Mouse (Mus musculus) hindbrain, postnatal 0 days (tissue): ENCODE data around the gene Pim3. TPM values are rescaled to one million over a fixed set of nuclear protein-coding genes. Genes with fewer than 3 reads are reported as not detected.

Experiments
- ATAC-seq: fragments of 200-750 bp; cut with Nextera tagmentation; 2 replicates; pipeline ENCODE4 v1.8.0; 2017; ENCODE audit warnings: mild to moderate bottlenecking, moderate TSS enrichment, moderate library complexity
- DNase-seq: peaks from one replicate; pipeline ENCODE4 v3.0.0-alpha.2; 2015; ENCODE audit warnings: low spot score
- H3K27ac ChIP-seq: fragments of 300-500 bp; sonication (generic); 2 replicates; pipeline ENCODE4 v1.5.1; 2014; ENCODE audit warnings: mild to moderate bottlenecking
- H3K27me3 ChIP-seq: fragments of 300-500 bp; sonication (generic); 2 replicates; pipeline ENCODE4 v1.6.1; 2014; ENCODE audit warnings: low read length, mixed read lengths; ENCODE audit not compliant: insufficient read depth
- H3K36me3 ChIP-seq: fragments of 300-500 bp; sonication (generic); 2 replicates; pipeline ENCODE4 v1.6.1; 2014; ENCODE audit warnings: low read length, mixed read lengths; ENCODE audit not compliant: insufficient read depth
- H3K4me1 ChIP-seq: fragments of 300-500 bp; sonication (generic); 2 replicates; pipeline ENCODE4 v1.6.1; 2014; ENCODE audit warnings: antibody characterized with exemption, low read length, mixed read lengths; ENCODE audit not compliant: insufficient read depth
- H3K4me2 ChIP-seq: fragments of 300-500 bp; sonication (generic); 2 replicates; pipeline ENCODE4 v1.6.1; 2014; ENCODE audit warnings: low read depth, mild to moderate bottlenecking, low read length, moderate library complexity, mixed read lengths
- H3K4me3 ChIP-seq: fragments of 300-500 bp; sonication (generic); 2 replicates; pipeline ENCODE4 v1.5.1; 2014; ENCODE audit warnings: low read length
- H3K9ac ChIP-seq: fragments of 300-500 bp; sonication (generic); replicated peaks from 2 replicates; pipeline ENCODE4 v1.6.1; 2014; ENCODE audit warnings: mild to moderate bottlenecking, low read length, moderate library complexity, mixed read lengths
- H3K9me3 ChIP-seq: fragments of 300-500 bp; sonication (generic); 2 replicates; pipeline ENCODE4 v1.6.1; 2016; ENCODE audit warnings: low read length, mixed read lengths
- CTCF ChIP-seq: IDR thresholded peaks from 2 replicates; pipeline ENCODE4 v1.5.1; 2016; ENCODE audit warnings: antibody characterized with exemption, control low read depth, low read depth
- WGBS: fragments of 180-500 bp; shearing (Covaris S2); extraction: QIAGEN DNeasy Blood & Tissue Kit; methylation state at CpG from one replicate; pipeline ENCODE4 v1.1.7; 2014; 5-methylcytosine and 5-hydroxymethylcytosine counted together
- polyA plus RNA-seq: library from polyadenylated mRNA; unstranded; fragments of >200 nt; fragmentation: Nextera tagmentation; extraction: Ambion mirVana; gene quantifications from 2 replicates; pipeline ENCODE4 v1.2.1, GENCODE M21; 2015
- total RNA-seq: library from RNA; depleted of rRNA; stranded (reverse); fragments of >200 nt; gene quantifications from 2 replicates; pipeline ENCODE4 v1.2.3, GENCODE M21; 2014

The Pim3 gene
- total and polyA plus RNA-seq, 2 experiments from 2014 or later = 69.8 to 104 TPM

DNA sequence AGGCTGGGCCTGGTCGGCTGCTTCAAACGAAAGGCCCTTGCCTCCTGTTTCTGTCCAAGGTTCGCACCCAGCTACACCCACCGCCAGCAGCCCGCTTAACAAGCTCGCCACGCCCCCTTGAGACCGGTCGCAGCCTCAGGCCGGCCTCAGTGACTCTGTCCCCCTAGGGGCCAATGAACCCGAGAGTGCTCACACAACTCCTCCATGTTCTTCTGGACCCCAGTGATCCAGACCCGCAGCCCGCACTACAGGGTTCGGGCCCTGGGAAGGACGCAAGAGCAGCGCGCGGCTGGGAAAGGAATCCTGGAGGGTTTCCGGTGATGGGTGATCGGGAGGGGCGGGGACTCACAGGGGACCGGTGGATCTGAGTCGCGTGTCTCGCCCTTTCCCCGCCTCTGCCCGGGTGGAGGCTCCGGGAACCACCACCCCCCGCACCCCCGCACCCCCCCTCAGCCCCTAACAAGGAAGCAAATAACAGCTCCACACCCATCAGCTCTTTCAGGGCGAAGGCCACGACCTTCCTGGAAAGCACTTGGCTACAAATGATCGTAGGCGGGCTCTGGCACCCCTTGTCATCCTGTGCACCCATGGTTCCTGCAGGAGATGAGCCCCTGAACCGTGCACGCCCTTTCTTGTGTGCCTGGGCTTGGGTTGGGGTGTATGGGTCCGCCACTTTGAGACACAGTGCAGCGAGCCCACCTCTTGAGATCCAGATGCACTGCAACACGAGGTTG is 24.6 kb upstream of the Pim3 start:
- DNase-seq = peak; percentile 64
- 1% methylated on average over 39 of the region's 39 CpGs for WGBS
- Histone ChIP-seq H3K27ac (peak overlapping the region; percentile 37), H3K4me3 (peak overlapping the region; percentile 40), H3K27me3 (no peaks in the 10 kb centered on the region), H3K4me1 (peaks cover 18% of the 10 kb centered on the region; the same call in 1 of the 2 replicates), H3K4me2 (peak overlapping the region; percentile 61), H3K9ac (peak overlapping the region; percentile 50), H3K36me3 (no peaks in the 10 kb centered on the region), H3K9me3 (no peaks in the 10 kb centered on the region)
- ATAC-seq = peak; percentile 61
- TF ChIP-seq CTCF = peak; percentile 39

DNA sequence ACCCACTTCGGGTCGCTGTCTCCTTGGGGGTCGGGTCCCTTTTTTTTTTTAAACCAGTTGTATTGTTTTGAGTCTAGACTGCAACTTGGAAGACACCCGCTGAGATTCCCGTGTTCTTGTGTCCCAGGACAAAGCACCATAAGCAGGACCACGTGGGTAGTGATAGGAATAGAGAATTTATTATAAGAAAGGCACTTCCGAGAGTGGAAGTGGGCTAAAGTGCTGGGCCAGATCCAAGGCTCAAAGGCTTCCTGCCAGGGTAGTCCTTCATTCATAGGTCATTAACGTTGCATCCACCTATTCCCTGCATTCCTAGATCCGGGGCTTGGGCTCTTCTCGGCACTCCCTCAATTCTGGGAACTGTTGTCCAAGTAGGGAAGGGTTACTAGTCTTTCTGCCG is 24.0 kb upstream of the Pim3 start:
- DNase-seq (no peak), ATAC-seq (no peak)
- no peak for TF ChIP-seq CTCF
- peak overlapping the region; percentile 50 for H3K9ac ChIP-seq
- peak overlapping the region; percentile 37; the same call in 1 of the 2 replicates for H3K27ac ChIP-seq
- peak overlapping the region; percentile 61 for H3K4me2 ChIP-seq
- no peaks in the 10 kb centered on the region for H3K27me3 ChIP-seq
- WGBS = 3% methylated on average over 11 of the region's 11 CpGs
- peaks cover 20% of the 10 kb centered on the region; the same call in 1 of the 2 replicates for H3K4me1 ChIP-seq
- H3K9me3 ChIP-seq = no peaks in the 10 kb centered on the region
- peak overlapping the region; percentile 40 for H3K4me3 ChIP-seq
- H3K36me3 ChIP-seq = no peaks in the 10 kb centered on the region

DNA sequence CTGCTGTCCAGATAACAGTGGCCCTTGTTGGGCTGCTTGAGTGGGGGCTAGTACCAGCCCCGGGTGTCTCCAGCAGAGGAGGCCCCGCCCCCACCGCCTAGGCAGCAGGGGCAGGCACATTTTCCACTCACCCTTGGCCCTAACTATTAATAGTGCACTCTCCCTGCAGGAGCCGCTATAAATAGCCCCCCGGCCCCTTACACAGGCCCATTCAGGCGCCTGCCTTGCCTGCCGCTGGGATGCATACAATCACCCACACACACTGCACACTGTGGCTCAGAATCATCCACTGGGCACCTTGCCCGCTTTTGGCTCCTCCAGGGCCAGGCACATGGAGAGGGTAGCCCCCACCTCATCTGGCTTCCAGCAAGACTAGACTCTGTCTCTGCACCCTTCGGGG is 22.7 kb upstream of the Pim3 start:
- H3K27ac ChIP-seq = peak overlapping the region; percentile 61; the same call in 1 of the 2 replicates

GRCm38 (mm10) chr15:88840126-88840525 is 21.9 kb upstream of the Pim3 start:
- peaks cover 22% of the 10 kb centered on the region; the same call in 1 of the 2 replicates for H3K4me1 ChIP-seq
- WGBS = 53% methylated on average over 10 of the region's 10 CpGs
- H3K4me3 ChIP-seq = no peak overlapping the region
- peak overlapping the region; percentile 61 for H3K27ac ChIP-seq
- no peaks in the 10 kb centered on the region for H3K27me3 ChIP-seq
- no peaks in the 10 kb centered on the region for H3K9me3 ChIP-seq
- ATAC-seq (no peak), DNase-seq (no peak)
- no peak for TF ChIP-seq CTCF
- no peaks in the 10 kb centered on the region for H3K36me3 ChIP-seq
- H3K4me2 ChIP-seq = no peak overlapping the region
- no peak overlapping the region for H3K9ac ChIP-seq

More for the DNA sequence above, 22.7 kb upstream of the Pim3 start:
- Histone ChIP-seq H3K4me3 (no peak overlapping the region), H3K9me3 (no peaks in the 10 kb centered on the region), H3K9ac (no peak overlapping the region), H3K36me3 (no peaks in the 10 kb centered on the region), H3K4me2 (no peak overlapping the region), H3K4me1 (peaks cover 20% of the 10 kb centered on the region; the same call in 1 of the 2 replicates), H3K27me3 (no peaks in the 10 kb centered on the region)
- WGBS = 20% methylated on average over 9 of the region's 9 CpGs
- ATAC-seq = peak; percentile 73
- DNase-seq = peak; percentile 79
- no peak for TF ChIP-seq CTCF

- Histone ChIP-seq H3K9me3 (no peaks in the 10 kb centered on the region), H3K27me3 (no peaks in the 10 kb centered on the region), H3K4me2 (no peak overlapping the region), H3K4me1 (peaks cover 22% of the 10 kb centered on the region; the same call in 1 of the 2 replicates), H3K4me3 (no peak overlapping the region), H3K27ac (peak overlapping the region; percentile 26; the same call in 1 of the 2 replicates), H3K9ac (no peak overlapping the region), H3K36me3 (no peaks in the 10 kb centered on the region)
- no peak for TF ChIP-seq CTCF
- ATAC-seq (no peak), DNase-seq (no peak)
- 72% methylated on average over 2 of the region's 2 CpGs for WGBS
Observed at GRCm38 (mm10) chr15:88841160-88841559, 20.8 kb upstream of the Pim3 start.

GRCm38 (mm10) chr15:88841580-88842299 is 20.2 kb upstream of the Pim3 start:
- TF ChIP-seq CTCF = no peak
- DNase-seq = peak; percentile 68

More at GRCm38 (mm10) chr15:88841580-88842299, 20.2 kb upstream of the Pim3 start:
- 69% methylated on average over 3 of the region's 3 CpGs for WGBS
- Histone ChIP-seq H3K4me3 (no peak overlapping the region), H3K4me2 (no peak overlapping the region), H3K9me3 (no peaks in the 10 kb centered on the region), H3K27ac (peak overlapping the region; percentile 54; the same call in 1 of the 2 replicates), H3K27me3 (no peaks in the 10 kb centered on the region), H3K4me1 (peaks cover 22% of the 10 kb centered on the region; the same call in 1 of the 2 replicates), H3K9ac (no peak overlapping the region), H3K36me3 (no peaks in the 10 kb centered on the region)
- peak; percentile 48 for ATAC-seq
